Mouse (Mus musculus) brain, adult 10 weeks (tissue): ENCODE data around the gene Egfl6. TPM values are rescaled to one million over a fixed set of nuclear protein-coding genes. Genes with fewer than 3 reads are reported as not detected.

Experiments used
- polyA plus RNA-seq: library from polyadenylated mRNA; stranded (reverse); fragments of 350-450 nt; fragmentation: Illumina TruSeq; extraction: RNeasy Lipid Tissue Mini Kit (QIAGEN cat#74804); gene quantifications from one replicate; pipeline ENCODE4 v1.2.3, GENCODE M21; 2015; ENCODE audit warnings: low read depth, low replicate concordance

Egfl6 gene
- 1.6 TPM for polyA plus RNA-seq

GRCm38 (mm10) chrX:166584947-166585824 is at the start of gene Egfl6:
Gene Egfl6, minus strand, starts transcription at chrX:166585720.

DNA sequence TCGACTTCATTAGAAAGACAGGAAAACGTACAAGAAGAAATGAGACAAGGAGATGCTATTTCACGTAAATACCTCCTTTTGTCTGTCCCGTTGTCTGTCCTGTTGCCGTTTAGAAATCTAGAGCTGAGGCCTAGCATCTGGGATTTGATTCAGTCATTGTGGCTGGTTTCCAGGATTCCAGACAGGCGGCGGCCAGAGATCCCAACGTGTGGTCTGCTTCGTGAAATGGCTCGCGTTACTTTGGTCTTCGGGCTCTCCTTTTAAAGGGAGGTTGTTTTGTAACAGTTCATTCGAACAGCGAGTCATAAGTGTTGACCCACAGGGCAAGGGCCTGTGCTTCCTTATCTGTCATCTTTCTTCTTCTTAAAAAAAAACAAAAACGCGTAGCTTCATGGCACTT is 67.2 kb downstream of the Egfl6 start, which contains the start of gene Tceanc:
Gene Tceanc (minus strand): TSS at position 223 of the 400 bp plus-strand sequence.

GRCm38 (mm10) chrX:166479365-166479983 is 106.0 kb downstream of the Egfl6 start, which contains the start of gene Rab9:
Gene Rab9, minus strand, starts transcription at chrX:166479867.

Other genes with a start within 250 kb of the Egfl6 start
- gene Trappc2, start 145.1 kb downstream of the Egfl6 start, polyA plus RNA-seq, result 91.7 TPM
- 4.6 TPM for gene Ofd1, start 145.0 kb downstream of the Egfl6 start, polyA plus RNA-seq
- gene Rab9, start 105.9 kb downstream of the Egfl6 start, polyA plus RNA-seq, result 69.2 TPM
- 1.5 TPM for gene Tceanc, start 67.2 kb downstream of the Egfl6 start, polyA plus RNA-seq